Mouse (Mus musculus): ENCODE data around the gene Capn10. TPM values are rescaled to one million over a fixed set of nuclear protein-coding genes. Genes with fewer than 3 reads are reported as not detected.

Gene Capn10
- total and polyA plus RNA-seq, 3 experiments = 11.9 to 16.1 (median 15.9) TPM

- Histone ChIP-seq H3K27ac (ENCODE audit: insufficient read depth, low read depth) (peak overlapping the region; percentile 93), H3K4me1 (ENCODE audit: control insufficient read depth in 1 of 2, insufficient read depth in 2 of 2) (peaks cover 9 to 25% of the 10 kb centered on the region in 2 experiments), H3K9me3 (replicated peaks; ENCODE audit: low read length) (no peaks in the 10 kb centered on the region), H3K79me2 (replicated peaks; ENCODE audit: control insufficient read depth, extremely low read depth, insufficient read depth, poor library complexity, severe bottlenecking) (peaks cover 4% of the 10 kb centered on the region), H3K4me3 (replicated peaks in 1 of 3; ENCODE audit: low read depth in 2 of 3, low read length in 2 of 3, poor library complexity in 1 of 3) (peak overlapping the region; percentile 63 to 85 (median 79)), H3K27me3 (replicated peaks) (peaks cover 17% of the 10 kb centered on the region), H3K36me3 (replicated peaks in 1 of 2; ENCODE audit: control insufficient read depth in 1 of 2, insufficient read depth in 1 of 2, low read length in 1 of 2) (peaks cover 7 to 16% of the 10 kb centered on the region in 2 experiments), H3K9ac (ENCODE audit: insufficient read depth, low read depth) (peak overlapping the region; percentile 97), H3K4me2 (ENCODE audit: insufficient read depth, low read depth, poor library complexity, severe bottlenecking) (peak overlapping the region; percentile 79)
- dilution Hi-C loops (cut with MboI; ENCODE audit: extremely low pct_ligation_motif_present, extremely low pct_unique_long_range_greater_than_20kb, low sequenced_read_pairs) (no loop called here), in situ Hi-C loops (cut with MboI; ENCODE audit: low pct_ligation_motif_present, low pct_unique_long_range_greater_than_20kb, low sequenced_read_pairs) (no loop called here)
- no peak for TF ChIP-seq EP300 (IDR thresholded peaks at IDR 0.05; ENCODE audit: low read length)
- no peak for TF ChIP-seq POLR2A (IDR thresholded peaks at IDR 0.05; ENCODE audit: low read depth, low read length)
- no peak for TF ChIP-seq E2F4 (IDR thresholded peaks at IDR 0.05; ENCODE audit: insufficient replicate concordance, low read depth, low read length)
- no peak for TF ChIP-seq IRF4 (IDR thresholded peaks at IDR 0.05; ENCODE audit: low read depth, low read length)
- TF ChIP-seq MXI1 (IDR thresholded peaks at IDR 0.05; ENCODE audit: low read depth, low read length) = no peak
- no peak for TF ChIP-seq ZNF384 (IDR thresholded peaks at IDR 0.05; ENCODE audit: low read depth, low read length)
- TF ChIP-seq JUN (IDR thresholded peaks at IDR 0.05; ENCODE audit: insufficient read depth, low read depth, low read length) = no peak
- no peak for TF ChIP-seq SIN3A (IDR thresholded peaks at IDR 0.05; ENCODE audit: low read length)
- TF ChIP-seq RCOR1 (conservative IDR thresholded peaks at IDR 0.05; ENCODE audit: low read depth, low read length) = no peak
- no peak for TF ChIP-seq SMC3 (IDR thresholded peaks at IDR 0.05; ENCODE audit: low read depth, low read length)
- TF ChIP-seq GABPA (IDR thresholded peaks at IDR 0.05; ENCODE audit: insufficient replicate concordance, low read depth, low read length) = no peak
- no peak for TF ChIP-seq TCF12 (IDR thresholded peaks at IDR 0.05; ENCODE audit: low read depth, low read length)
- no peak for TF ChIP-seq UBTF (IDR thresholded peaks at IDR 0.05; ENCODE audit: low read depth, low read length)
- no peak for TF ChIP-seq ZMIZ1 (IDR thresholded peaks at IDR 0.05; ENCODE audit: low read depth, low read length)
- TF ChIP-seq ZKSCAN1 (IDR thresholded peaks at IDR 0.05; ENCODE audit: borderline replicate concordance, low read depth, low read length) = no peak
- no peak for TF ChIP-seq USF1 (IDR thresholded peaks at IDR 0.05; ENCODE audit: low read depth, low read length)
- TF ChIP-seq MAX (IDR thresholded peaks at IDR 0.05; ENCODE audit: low read length) = no peak
- TF ChIP-seq RAD21 (IDR thresholded peaks at IDR 0.05; ENCODE audit: low read depth, low read length) = no peak
- TF ChIP-seq NELFE (IDR thresholded peaks at IDR 0.05; ENCODE audit: low read depth, low read length) = no peak
- TF ChIP-seq ETS1 (conservative IDR thresholded peaks at IDR 0.05; ENCODE audit: low read depth, low read length) = no peak
- DNase-seq (ENCODE audit: extremely low read depth) = no peak
These were observed 565 bp upstream of the Capn10 start for GRCm38 (mm10) chr1:92933611-92934010.

Data from CH12.LX (cell line).